Mouse (Mus musculus): ENCODE data around the gene Gpr152.

Gpr152 gene

DNA sequence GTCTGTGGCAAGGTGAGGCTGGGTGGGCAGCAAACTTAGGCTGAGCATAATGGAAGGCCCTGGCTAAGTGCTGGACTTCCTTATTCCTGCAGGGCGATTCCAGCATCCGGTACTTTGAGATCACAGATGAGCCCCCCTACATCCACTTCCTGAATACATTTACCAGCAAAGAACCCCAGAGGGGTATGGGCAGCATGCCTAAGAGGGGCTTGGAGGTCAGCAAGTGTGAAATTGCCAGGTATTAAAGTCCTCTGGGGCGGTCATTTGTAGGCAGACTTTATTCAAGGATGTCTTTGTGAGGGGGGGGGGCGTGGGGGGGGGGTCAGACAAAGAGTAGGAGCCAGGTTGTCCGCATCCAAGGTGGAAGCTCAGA is 11.9 kb downstream of the Gpr152 start:
- no peak for DNase-seq

DNA sequence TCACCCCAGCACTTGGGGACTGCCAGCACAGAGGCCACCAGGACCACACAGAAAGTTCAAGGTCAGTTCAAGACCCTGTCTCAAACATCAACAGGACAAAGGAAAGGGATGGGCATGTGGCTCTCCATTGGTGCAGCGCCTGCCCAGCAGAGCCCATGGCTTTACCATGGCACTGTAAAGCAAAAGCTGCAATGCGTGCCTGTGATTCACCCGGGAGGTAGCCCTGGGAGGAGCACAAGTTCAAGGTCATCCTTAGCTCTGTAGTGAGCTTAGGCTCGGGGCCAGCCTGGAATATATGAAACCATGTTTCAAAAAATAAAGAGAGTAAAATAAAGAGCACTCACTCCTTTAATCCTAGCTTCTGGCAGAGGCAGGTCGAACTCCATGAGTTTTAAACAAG is 12.3 kb downstream of the Gpr152 start:
- no peak for DNase-seq

DNA sequence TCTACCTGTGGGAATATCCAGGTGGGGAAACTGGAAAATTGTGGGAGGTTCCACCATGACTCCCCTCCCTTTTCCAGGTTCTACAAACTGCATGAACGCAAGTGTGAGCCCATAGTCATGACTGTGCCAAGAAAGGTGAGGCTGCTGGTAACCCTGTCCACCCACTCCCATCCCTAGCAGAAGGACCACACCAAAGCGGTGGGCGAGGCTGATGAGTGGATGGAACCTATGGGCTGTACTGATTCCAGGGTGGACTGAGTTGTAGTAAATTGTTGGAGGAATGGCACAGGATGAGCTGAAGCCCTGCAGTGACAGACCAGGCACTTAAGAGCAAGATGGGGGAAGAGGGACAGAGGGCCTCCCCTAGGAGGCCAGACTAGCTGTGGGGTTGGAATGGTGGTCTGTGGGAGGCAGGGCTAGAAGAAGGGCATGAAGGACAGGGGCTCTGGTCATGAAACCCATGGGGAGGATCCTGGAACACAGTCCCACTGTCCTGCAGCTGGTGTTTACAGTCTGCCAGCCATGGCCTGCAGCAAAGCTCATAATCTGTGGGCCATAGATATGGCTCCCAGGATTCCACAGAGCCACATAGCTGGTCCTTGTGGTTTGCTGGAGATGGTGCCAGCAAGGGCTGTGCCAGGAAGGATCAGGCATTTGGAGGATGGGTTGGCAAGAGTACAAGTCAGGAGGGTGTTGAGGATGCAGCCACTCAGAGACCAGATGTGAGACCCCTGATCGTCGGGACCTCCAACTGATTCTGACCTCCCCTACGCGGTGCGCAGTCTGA is 13.1 kb downstream of the Gpr152 start:
- no peak for DNase-seq

DNA sequence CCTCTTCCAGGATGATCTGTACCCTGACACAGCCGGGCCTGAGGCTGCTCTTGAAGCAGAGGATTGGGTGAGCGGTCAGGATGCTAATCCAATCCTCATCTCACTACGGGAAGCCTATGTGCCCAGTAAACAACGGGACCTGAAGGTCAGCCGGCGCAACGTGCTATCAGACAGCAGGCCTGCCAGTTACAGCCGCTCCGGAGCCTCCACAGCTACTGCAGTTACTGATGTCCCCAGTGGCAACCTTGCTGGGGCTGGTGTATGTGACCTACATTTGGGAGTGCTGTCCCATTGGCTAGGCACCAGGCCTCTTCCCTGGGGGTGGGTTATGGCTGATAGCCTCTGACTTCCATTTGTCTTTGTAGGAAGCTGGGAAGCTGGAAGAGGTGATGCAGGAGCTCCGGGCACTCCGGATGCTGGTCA is 13.7 kb downstream of the Gpr152 start, which contains the start of gene Ptprcap:
Gene Ptprcap, plus strand, starts transcription at position 373 of the 423 bp plus-strand sequence.
- DNase-seq, result no peak

DNA sequence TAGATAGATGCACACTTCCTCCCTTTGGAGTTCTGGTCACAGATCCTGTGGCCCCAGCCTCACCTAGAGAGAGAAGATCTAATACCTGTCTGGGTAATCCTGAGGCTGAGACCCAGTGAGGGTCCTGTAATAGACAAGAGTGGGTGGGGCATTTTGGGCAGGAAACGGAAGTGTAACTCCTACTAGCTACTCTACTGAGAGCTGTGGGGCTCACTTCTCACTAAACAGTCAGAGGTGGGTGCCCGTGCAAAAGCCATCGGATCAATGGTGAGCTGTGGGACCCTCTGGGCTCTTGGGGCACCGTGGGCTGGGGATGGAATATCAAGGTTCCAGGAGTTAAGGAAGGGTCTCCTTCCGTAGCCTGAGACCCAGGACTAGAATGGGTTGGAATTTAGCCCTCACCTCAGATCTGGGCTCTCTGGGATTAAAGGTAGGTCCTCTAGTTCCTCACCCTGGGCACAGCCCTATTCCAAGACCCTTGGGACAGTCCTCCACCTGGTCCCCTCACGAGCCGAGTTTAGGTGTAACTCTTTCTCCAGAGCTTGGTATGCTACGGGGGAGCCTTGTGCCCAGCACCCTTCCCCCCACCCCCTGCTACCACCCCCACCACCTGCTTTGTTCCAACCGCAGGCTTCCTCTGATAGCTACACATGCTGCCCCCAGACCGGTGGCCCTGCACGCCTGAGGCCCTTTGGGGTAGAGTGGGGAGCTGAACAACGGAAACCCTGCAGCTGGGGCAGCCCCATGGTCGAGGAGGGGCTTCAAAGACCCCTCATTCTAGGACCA is 15.0 kb downstream of the Gpr152 start:
- DNase-seq, result peak; percentile 74 to 86

DNA sequence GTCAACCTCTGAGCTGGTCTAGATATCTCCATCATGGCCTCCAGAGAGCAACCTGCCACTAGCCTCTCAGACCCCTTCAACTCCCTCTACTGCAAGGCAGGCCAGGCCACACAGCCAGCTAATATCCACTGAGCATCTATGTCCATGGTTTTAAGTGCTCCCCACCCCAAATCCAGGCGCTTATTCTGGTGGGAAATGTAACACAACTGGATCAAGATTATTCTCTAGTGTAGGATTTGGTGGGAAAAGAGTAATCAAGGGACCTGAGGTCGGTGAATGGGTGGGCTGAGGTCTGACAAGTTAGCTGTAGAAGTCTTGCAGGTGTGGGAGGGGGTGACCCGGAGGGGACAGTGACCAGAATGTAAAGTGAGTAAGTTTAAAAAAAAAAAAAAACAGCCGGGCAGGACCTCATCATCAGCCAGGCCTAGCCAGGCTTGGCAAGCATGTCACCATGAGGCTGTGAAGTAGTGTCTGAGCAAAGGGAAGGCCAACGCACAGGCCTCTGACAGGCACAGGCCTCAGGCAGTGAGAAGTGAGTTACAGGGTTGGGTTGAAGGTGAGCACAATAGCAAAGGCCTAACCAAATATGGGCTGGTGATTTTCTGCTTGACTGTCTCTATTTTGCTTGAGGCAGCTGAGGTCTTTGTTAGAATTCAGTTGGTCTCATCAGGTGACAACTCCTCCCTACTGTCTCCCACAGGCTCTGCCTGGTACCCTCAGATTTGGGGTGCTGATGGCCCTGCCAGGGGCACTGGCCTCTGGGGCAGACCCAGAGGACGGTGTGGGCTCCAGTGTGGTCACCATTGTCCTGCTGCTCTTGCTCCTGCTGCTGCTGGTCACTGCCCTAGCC is 15.9 kb downstream of the Gpr152 start:
- DNase-seq, result no peak

DNA sequence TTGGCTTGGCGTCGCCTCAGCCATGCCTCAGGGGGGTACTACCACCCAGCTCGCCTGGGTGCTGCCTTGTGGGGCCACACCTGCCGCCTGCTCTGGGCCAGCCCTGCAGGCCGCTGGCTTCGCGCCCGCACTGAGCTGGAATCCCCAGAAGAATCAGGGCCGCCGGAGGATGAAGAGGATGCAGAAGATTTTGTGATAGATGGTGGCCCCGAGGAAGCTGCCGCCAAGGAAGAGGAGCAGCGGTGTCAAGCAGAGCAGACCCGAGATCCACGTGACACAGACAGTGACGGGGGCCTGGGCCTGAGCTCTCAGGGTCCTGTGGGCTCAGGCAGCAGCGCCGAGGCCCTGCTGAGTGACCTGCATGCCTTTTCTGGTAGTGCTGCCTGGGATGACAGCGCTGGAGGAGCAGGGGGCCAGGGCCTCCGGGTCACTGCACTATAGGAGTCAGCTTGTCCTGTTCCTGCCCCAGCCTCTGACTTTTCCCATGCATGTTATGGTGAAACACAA is 16.5 kb downstream of the Gpr152 start:
- peak in 1 of 2 experiments; percentile 47 for DNase-seq

DNA sequence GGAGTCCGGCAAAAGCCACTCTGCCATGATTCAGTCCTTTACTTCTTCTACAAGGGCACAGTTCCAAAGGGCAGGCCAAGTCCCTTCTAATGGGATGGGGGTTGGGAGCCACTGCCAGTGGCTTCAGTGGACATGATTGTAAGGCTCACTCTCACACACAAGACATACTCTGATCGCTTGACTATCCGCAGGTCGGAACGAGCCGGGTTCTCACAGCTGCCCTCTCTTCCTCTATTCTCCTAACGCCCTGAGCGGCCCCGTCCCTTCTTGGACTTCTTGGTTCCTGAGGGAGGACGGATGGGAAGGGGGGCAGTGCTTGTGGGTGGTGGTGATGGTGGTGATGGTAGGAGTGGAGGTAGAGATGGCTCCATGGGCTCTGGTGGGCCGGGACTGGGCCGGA is 17.2 kb downstream of the Gpr152 start:
- DNase-seq, result no peak

DNA sequence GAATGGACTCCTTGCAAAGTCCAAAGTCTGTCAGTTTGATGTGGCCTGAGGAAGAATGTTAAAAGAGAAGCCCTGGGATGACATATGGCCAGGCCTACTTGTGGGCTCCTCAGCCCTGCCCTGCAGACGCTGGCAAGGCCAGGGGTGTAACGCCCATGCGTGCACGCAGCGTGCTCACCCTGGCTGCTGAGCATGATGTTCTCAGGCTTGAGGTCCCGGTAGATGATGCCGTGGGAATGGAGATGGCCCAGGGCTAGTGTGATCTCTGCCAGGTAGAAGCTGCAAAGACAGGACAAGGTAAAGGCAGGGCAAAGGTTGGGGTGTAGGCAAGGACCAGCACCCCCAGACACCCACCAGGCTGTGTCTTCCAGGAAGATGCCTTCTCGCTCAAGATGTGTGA is 19.5 kb downstream of the Gpr152 start:
- DNase-seq, result no peak

DNA sequence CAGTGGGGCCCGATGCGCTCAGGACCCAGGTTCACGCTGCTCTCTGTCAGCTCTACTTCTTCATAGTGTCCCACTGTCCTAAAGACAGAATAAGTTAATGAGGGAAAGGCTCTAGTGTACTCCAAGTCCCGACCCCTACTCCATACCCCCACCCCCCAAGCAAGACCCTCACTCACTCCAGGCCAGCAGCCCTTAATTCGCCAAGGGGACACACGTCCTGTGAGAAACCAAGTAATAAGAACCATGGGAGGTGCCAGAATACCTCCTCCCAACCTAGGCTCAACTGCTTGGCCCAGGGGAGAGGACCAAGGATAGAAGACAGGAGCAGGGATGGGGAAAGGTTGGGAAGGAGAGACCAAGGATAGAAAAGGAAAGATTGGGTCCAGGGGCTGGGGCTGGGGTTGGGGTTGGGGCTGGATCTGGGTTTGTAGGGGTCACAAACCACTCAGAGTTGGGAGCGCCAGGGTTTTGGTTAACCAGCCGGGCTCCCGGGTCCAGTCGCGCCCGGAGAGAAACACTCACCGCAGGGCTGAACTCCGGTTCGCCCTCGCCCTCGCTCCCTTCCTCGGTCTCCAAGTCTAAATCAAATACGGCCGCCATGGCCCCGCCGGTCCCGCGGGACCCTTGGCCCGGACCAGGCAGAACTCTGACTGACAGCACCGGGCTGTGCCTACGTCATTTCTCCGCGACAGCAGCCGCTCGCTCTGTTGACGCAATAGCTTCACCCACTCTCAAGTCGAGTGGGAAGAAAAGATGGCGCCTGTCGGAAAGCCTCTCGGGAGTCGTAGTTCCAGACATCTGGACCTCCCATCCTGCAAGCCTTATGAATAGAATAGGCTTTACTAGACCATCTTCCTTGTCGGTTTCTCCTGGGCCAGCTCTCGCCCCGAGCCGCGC is 23.3 kb downstream of the Gpr152 start, which contains the start of gene Rps6kb2:
Gene Rps6kb2, minus strand, starts transcription at position 709 of the 897 bp plus-strand sequence.
- peak; percentile 88 to 91 for DNase-seq

DNA sequence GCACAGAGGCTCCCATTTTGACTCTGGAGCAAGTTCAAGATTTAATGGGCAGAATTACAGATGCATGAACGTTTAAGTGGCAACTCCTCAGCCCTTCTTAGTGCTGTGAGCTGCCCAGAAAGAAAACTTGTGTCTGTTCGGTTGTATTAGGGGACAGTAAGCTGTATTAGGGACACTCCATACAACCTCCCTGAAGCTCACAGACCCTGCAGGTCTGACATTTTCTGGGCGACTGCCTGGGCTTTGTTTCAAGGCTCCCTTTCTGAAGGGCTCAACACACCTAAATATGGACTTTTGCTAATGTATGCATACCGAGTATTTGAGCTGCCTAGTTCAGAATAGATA is 23.9 kb downstream of the Gpr152 start:
- DNase-seq, result no peak

DNA sequence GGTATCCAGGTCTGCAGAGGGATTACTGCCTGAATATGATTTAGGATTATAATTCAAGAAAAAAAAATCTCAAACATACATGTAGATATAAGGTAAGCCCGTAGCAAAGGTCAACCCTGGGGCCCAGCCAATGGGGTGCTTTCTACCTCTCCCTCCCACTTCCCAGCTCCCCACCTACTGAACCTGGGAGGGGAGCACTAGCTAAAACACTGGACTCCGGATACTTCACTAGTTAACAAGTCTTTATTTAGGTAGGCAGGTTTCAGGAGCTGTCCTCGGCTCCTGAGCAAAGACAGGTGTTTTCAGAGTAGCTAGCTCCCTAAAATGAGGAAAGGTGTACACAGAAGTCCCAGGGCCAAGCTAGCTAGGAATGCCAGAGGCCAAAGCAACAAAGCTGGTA is 24.5 kb downstream of the Gpr152 start:
- DNase-seq, result no peak

DNA sequence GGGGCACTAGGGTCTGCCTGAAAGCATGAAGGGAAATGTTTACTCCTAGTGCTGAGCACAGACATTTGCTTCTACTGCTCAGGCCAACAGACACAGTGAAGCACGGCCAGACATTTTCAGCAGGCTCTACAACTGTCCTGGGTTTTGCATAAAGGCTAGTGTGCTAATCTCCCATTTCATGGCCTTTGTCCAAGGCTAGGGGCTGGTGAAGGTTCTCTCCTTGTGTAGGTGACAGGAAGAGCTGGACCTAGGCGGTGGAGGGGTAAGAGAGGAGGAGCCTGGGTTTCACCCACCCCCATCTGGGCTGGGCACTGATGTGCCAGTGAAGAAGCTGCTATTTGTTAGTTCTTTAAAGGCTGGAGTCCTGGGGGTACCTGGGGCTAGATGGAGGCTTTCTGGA is 25.1 kb downstream of the Gpr152 start:
- no peak for DNase-seq

DNA sequence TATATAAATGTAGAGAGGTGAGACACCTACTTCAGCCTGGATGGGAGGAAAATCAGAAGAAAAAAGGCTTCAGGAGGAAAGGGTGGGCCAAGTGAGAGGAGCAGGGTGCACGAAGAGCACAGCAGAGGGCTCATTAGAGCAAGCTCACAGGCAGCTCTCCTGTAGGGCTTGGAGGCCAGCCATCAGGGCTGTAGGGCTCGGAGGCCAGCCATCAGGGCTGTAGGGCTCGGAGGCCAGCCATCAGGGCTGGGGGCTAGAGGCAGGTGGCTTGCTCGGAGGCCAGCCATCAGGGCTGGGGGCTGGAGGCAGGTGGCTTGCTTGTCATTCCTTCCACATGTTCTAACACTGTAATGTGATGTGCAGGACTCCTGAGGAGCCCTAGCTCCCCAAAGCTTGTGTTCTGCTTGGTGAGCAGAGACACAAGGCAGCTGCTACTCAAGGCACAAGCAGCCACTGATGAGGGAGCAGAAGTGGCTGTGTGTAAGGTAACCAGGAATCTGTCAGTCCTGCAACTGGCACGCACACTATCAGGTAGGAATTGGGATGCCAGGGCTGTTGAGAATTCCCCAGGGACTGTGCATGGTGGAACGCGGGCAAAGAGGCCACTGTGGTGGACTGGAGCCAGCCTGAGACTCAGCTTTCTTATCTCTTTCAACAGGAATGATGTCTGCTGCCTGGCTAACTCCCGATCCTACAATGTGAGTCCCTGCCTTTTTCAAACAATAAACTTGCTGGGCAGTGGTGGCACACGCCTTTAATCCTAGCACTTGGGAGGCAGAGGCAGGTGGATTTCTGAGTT is 27.3 kb downstream of the Gpr152 start:
- DNase-seq, result no peak

DNA sequence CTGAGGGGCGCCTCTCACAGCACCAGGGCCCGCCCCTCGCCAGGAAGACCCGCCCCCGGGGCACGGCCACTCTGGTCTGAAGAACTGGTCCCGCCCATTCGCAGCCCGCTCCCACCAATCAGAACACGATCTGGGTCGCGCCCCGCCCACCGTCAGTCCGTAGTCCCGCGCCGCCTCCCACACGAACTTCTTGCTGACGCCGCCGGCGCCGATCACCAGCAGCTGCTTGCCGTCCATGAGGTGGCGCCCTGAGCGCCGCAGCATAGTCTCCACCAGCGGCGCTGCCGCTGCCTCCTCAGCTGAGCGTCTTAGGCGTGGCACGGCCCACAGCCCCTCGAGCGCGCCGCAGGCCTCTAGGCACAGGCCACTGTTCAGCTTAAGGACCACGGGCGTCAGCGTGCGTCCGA is 29.8 kb downstream of the Gpr152 start:
- DNase-seq, result peak; percentile 98 to 99

DNA sequence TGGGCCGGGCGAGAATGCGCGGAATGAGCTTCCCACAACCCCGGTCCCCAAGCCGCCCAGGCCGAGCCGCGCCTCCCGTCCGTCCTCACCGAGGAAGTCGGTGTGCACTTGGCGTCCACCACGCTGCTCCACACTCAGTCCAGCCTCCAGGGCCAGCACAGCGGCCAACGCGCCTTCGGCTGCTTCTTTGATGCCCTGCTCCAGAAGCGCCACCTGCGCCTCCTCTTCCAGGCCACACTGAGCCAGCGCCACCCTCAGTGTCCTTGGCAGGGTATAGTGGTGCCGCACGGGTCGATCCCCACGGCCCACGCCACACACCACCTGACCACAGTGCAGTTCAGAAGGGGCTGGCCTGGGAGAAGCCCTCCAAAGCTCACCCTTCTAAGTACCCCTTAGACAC is 30.2 kb downstream of the Gpr152 start:
- peak in 1 of 2 experiments; percentile 49 for DNase-seq

DNA sequence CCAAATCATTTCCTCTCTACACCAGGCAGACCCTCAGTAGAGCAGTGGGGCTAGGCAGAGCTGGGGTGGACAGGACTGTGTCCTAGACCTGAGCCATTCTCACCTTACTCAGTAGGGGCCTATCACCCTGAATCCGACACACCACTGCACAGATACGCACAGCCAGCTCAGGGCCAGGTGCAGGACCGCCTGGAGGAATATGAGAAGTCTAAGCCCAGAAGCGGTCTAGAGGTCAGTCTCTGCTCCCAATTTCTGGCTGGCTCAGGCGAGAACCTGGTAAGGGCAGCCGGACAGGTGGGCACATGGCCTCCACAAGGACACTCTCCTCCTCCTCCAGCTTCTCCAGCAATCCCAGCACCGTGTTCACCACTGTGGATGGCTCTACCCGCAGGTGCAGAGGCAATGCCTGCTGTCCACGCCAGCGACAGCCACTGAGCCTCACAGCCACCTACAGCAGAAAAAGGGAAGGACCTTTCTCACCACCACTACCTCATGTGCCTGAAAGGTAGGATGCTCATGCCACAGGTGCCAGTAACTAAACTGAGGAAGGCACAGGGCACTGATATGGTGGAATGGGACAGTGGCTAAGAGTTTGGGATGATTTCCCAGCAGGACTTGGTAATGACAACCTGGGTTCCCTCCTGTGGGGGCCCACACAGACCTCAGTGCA is 31.3 kb downstream of the Gpr152 start:
- DNase-seq, result no peak

DNA sequence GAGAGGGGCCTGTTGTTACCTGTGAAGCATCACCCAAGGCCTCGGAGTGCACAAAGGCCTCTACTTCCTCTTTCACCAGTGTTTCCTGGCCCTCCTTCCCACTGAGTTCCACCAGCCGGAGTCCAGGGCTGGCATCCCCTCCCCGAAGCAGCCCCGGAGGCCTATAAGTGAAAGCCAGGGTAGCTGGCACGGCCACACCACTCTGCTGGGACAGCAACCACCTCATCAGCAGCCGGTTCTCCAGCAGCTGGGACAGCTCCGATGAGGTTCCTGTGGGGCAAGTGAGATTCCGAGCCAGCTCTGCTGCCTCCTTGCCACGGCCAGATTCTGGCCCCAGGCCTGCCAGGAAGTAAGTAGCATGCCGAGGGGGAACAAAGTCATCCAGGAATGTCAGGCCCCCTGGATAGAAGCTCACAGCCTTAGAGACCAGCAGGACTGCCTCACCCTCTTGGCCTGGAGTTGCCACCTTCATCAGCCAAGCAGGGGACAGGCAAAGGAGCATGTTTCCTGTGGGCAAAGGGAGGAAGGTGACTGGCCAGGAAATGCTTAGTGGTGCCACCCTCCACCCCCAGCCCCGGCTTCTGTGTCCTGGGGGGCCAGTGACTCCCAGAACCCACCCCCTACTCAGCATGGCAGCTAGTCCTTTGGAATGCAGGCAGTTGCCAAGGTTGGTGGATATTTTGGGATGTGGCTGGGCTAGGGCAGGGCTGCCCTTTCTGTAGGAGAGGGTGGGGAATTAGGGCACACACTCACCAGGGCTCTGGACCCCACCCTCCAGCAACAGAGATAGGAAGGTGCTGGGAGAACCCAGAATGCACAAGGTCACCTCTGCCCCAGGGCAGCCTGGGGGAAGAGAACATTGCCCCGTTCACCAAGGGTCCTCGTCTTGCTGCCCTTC is 32.1 kb downstream of the Gpr152 start:
- DNase-seq, result no peak

DNA sequence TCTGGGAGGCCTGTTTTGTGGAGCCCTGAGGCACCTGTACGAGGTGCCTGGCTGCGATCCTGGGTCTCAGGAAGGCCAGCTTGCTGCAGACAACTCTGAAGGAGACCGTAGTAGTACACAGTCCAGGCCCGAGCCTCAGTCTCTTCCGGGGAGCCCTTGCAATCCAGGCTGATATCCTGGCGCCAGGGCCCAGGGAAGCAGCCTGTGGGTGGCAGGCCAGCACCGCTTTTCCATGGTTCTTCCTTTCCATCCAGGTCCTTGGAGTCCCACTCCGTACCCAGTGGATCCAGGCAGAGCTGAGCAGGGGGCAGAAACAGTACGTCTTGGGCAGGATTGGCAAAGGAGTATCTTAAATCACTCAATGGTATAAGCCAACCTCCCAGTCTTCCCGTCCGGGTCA is 33.3 kb downstream of the Gpr152 start:
- no peak for DNase-seq
